Mouse (Mus musculus): ENCODE results near the gene Pop5.
A peak's percentile ranks its signal among the peaks of the same experiment; 100 is the strongest.

DNA sequence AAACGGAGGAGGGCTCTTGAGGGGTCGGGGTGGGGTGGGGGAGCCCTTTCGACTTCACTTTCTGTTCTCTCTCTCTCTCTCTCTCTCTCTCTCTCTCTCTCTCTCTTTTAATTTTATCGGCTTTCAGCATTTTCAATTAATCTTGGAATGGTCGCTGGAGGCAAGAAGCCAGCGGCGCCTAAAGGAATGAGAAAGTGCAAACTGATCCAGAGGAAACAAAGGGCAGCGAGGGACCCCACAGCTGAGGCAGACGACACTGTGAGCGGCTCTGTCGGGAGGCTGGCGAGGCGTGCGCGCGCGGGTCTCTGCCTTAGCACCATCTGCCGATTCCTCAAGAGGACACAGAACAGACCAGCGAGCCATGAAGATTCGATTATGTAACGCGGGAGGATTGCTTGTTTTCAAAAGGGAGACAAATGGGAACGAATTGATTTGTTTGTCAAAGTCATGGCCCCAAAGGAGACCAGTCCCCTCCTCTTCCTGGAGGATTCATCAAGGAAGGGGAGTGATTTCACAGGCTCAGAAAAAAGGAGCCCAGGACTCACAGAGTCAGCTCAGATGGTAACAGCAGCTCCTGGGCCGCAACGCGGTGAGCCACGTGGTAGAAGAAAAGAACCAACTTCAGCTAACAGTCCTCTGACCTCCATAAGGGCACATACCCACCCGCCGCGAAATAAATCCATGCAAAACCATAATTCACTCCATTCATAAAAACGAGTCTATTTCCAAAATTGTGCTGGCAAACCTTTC lies 30.9 kb upstream of the Pop5 start:
- no peak for TF ChIP-seq CTCF (IDR thresholded peaks at IDR 0.05)
- TF ChIP-seq POLR2A (IDR thresholded peaks at IDR 0.05; ENCODE audit: insufficient read depth, low read depth, low read length): peak; percentile 76; the same call in 1 of the 2 replicates
- no peak for TF ChIP-seq EP300 (IDR thresholded peaks at IDR 0.05; ENCODE audit: insufficient read depth, low read depth, low read length)
